Mouse (Mus musculus) kidney, adult 2 months (tissue): ENCODE measurements around the gene Hist1h2ak.

Source experiments
- CTCF ChIP-seq: fragments of 200-500 bp; conservative IDR thresholded peaks from 2 replicates; pipeline ENCODE4 v1.5.1; 2011; ENCODE audit warnings: low read depth, mild to moderate bottlenecking, control low read depth, low read length, moderate library complexity, mixed read lengths; ENCODE audit not compliant: insufficient read depth, insufficient read length
- POLR2A ChIP-seq: fragments of 200-500 bp; IDR thresholded peaks from one replicate; pipeline ENCODE4 v1.6.1; 2011; ENCODE audit warnings: low read depth, low read length, control low read depth

GRCm38 (mm10) chr13:21783734-21784161, 30.1 kb upstream of the Hist1h2ak start:
- TF ChIP-seq POLR2A (no peak), CTCF (no peak)
